Mouse (Mus musculus) ES-Bruce4 (cell line): ENCODE measurements around the gene Ascl2.

Experiments
- CTCF ChIP-seq: IDR thresholded peaks from one replicate; pipeline ENCODE4 v1.8.1; 2011; ENCODE audit warnings: low read depth, low read length
- EP300 ChIP-seq: IDR thresholded peaks from 2 replicates; pipeline ENCODE4 v1.6.1; 2011; ENCODE audit warnings: low read depth, low read length; ENCODE audit not compliant: insufficient read depth

GRCm38 (mm10) chr7:142935708-142936107 lies 33.4 kb downstream of the Ascl2 start:
- TF ChIP-seq EP300: no peak
- no peak for TF ChIP-seq CTCF
